Mouse (Mus musculus): ENCODE data around the gene Resp18. TPM values are rescaled to one million over a fixed set of nuclear protein-coding genes. Genes with fewer than 3 reads are reported as not detected.

The Resp18 gene
- total and polyA plus RNA-seq, 2 experiments from 2014 or later, result 332 to 409 TPM

- no peak for ATAC-seq (ENCODE audit: low FRiP score)
These were observed 52.7 kb downstream of the Resp18 start for GRCm38 (mm10) chr1:75225473-75225872.

GRCm38 (mm10) chr1:75223532-75223931 is 54.7 kb downstream of the Resp18 start:
- ATAC-seq (ENCODE audit: low FRiP score), result no peak
- 65% methylated on average over 6 of the region's 6 CpGs for WGBS
- TF ChIP-seq CTCF (IDR thresholded peaks at IDR 0.05), result no peak

More at GRCm38 (mm10) chr1:75225473-75225872, 52.7 kb downstream of the Resp18 start:
- no peak for DNase-seq (ENCODE audit: low spot score)
- Histone ChIP-seq H3K36me3 (ENCODE audit: insufficient read depth, low read length) (no peaks in the 10 kb centered on the region), H3K9me3 (ENCODE audit: low read length) (no peaks in the 10 kb centered on the region), H3K9ac (replicated peaks; ENCODE audit: low read length, poor library complexity, severe bottlenecking) (no peak overlapping the region), H3K4me3 (ENCODE audit: low read depth, low read length) (no peak overlapping the region), H3K4me1 (ENCODE audit: insufficient read depth, low read length) (no peaks in the 10 kb centered on the region), H3K27ac (ENCODE audit: low read depth, low read length) (no peak overlapping the region), H3K27me3 (ENCODE audit: insufficient read depth, low read length) (peaks cover 12% of the 10 kb centered on the region), H3K4me2 (ENCODE audit: low read depth, low read length, poor library complexity, severe bottlenecking) (no peak overlapping the region)
- WGBS, result 55% methylated on average over 3 of the region's 3 CpGs
- no peak for TF ChIP-seq CTCF (IDR thresholded peaks at IDR 0.05)

GRCm38 (mm10) chr1:75222926-75223325 is 55.3 kb downstream of the Resp18 start:
- 76% methylated on average over 6 of the region's 6 CpGs for WGBS
- H3K36me3 ChIP-seq (ENCODE audit: insufficient read depth, low read length), result no peaks in the 10 kb centered on the region
- 0 out of 2 replicates have a peak, but pooled peaks cover 4% of the 10 kb centered on the region for H3K4me1 ChIP-seq (ENCODE audit: insufficient read depth, low read length)
- H3K4me3 ChIP-seq (ENCODE audit: low read depth, low read length), result no peak overlapping the region
- DNase-seq (ENCODE audit: low spot score), result no peak
- H3K9ac ChIP-seq (replicated peaks; ENCODE audit: low read length, poor library complexity, severe bottlenecking), result no peak overlapping the region
- no peaks in the 10 kb centered on the region for H3K9me3 ChIP-seq (ENCODE audit: low read length)
- ATAC-seq (ENCODE audit: low FRiP score), result no peak
- H3K27ac ChIP-seq (ENCODE audit: low read depth, low read length), result no peak overlapping the region
- TF ChIP-seq CTCF (IDR thresholded peaks at IDR 0.05), result no peak
- no peak overlapping the region for H3K4me2 ChIP-seq (ENCODE audit: low read depth, low read length, poor library complexity, severe bottlenecking)
- H3K27me3 ChIP-seq (ENCODE audit: insufficient read depth, low read length), result peaks cover 12% of the 10 kb centered on the region

More at GRCm38 (mm10) chr1:75223532-75223931, 54.7 kb downstream of the Resp18 start:
- Histone ChIP-seq H3K27ac (ENCODE audit: low read depth, low read length) (no peak overlapping the region), H3K9me3 (ENCODE audit: low read length) (no peaks in the 10 kb centered on the region), H3K36me3 (ENCODE audit: insufficient read depth, low read length) (no peaks in the 10 kb centered on the region), H3K4me2 (ENCODE audit: low read depth, low read length, poor library complexity, severe bottlenecking) (no peak overlapping the region), H3K9ac (replicated peaks; ENCODE audit: low read length, poor library complexity, severe bottlenecking) (no peak overlapping the region), H3K27me3 (ENCODE audit: insufficient read depth, low read length) (peaks cover 12% of the 10 kb centered on the region), H3K4me1 (ENCODE audit: insufficient read depth, low read length) (0 out of 2 replicates have a peak, but pooled peaks cover 4% of the 10 kb centered on the region), H3K4me3 (ENCODE audit: low read depth, low read length) (no peak overlapping the region)
- no peak for DNase-seq (ENCODE audit: low spot score)

Other genes starting within 250 kb of the Resp18 start
- 1.8 and 2.4 TPM in 2 replicates for gene Nhej1, start 153.2 kb downstream of the Resp18 start, total RNA-seq (2014; rRNA removed)
- gene Nhej1, start 153.2 kb downstream of the Resp18 start, polyA plus RNA-seq (2015; fragmentation: Nextera tagmentation; extraction: Ambion mirVana), result 2.9 and 3.4 TPM in 2 replicates
- gene Slc23a3, start 144.5 kb downstream of the Resp18 start, total RNA-seq (2014; rRNA removed), result not detected in 2 replicates
- gene Slc23a3, start 144.5 kb downstream of the Resp18 start, polyA plus RNA-seq (2015; fragmentation: Nextera tagmentation; extraction: Ambion mirVana), result not detected in 2 replicates
- 50.5 and 51.4 TPM in 2 replicates for gene Cnppd1, start 135.7 kb downstream of the Resp18 start, total RNA-seq (2014; rRNA removed)
- 48.4 and 50.2 TPM in 2 replicates for gene Cnppd1, start 135.7 kb downstream of the Resp18 start, polyA plus RNA-seq (2015; fragmentation: Nextera tagmentation; extraction: Ambion mirVana)
- 220 and 228 TPM in 2 replicates for gene Retreg2, start 135.6 kb downstream of the Resp18 start, total RNA-seq (2014; rRNA removed)
- 145 TPM in 2 replicates for gene Retreg2, start 135.6 kb downstream of the Resp18 start, polyA plus RNA-seq (2015; fragmentation: Nextera tagmentation; extraction: Ambion mirVana)
- 28.5 and 38.4 TPM in 2 replicates for gene Zfand2b, start 109.8 kb downstream of the Resp18 start, total RNA-seq (2014; rRNA removed)
- gene Zfand2b, start 109.8 kb downstream of the Resp18 start, polyA plus RNA-seq (2015; fragmentation: Nextera tagmentation; extraction: Ambion mirVana), result 41.1 and 42.5 TPM in 2 replicates
- gene Abcb6, start 98.0 kb downstream of the Resp18 start, total RNA-seq (2014; rRNA removed), result 43.5 and 44.6 TPM in 2 replicates
- gene Abcb6, start 98.0 kb downstream of the Resp18 start, polyA plus RNA-seq (2015; fragmentation: Nextera tagmentation; extraction: Ambion mirVana), result 46.7 and 49.1 TPM in 2 replicates
- gene Ankzf1, start 86.3 kb downstream of the Resp18 start, total RNA-seq (2014; rRNA removed), result 20.1 and 27.7 TPM in 2 replicates
- 15.7 and 17.0 TPM in 2 replicates for gene Ankzf1, start 86.3 kb downstream of the Resp18 start, polyA plus RNA-seq (2015; fragmentation: Nextera tagmentation; extraction: Ambion mirVana)
- 97.0 and 135 TPM in 2 replicates for gene Atg9a, start 86.2 kb downstream of the Resp18 start, total RNA-seq (2014; rRNA removed)
- 71.8 and 75.6 TPM in 2 replicates for gene Atg9a, start 86.2 kb downstream of the Resp18 start, polyA plus RNA-seq (2015; fragmentation: Nextera tagmentation; extraction: Ambion mirVana)
- gene Glb1l, start 67.6 kb downstream of the Resp18 start, total RNA-seq (2014; rRNA removed), result 18.3 and 25.6 TPM in 2 replicates
- gene Glb1l, start 67.6 kb downstream of the Resp18 start, polyA plus RNA-seq (2015; fragmentation: Nextera tagmentation; extraction: Ambion mirVana), result 18.2 and 18.4 TPM in 2 replicates
- 98.8 and 130 TPM in 2 replicates for gene Stk16, start 67.6 kb downstream of the Resp18 start, total RNA-seq (2014; rRNA removed)
- 111 and 113 TPM in 2 replicates for gene Stk16, start 67.6 kb downstream of the Resp18 start, polyA plus RNA-seq (2015; fragmentation: Nextera tagmentation; extraction: Ambion mirVana)
- 99.2 and 165 TPM in 2 replicates for gene Tuba4a, start 58.5 kb downstream of the Resp18 start, total RNA-seq (2014; rRNA removed)
- gene Tuba4a, start 58.5 kb downstream of the Resp18 start, polyA plus RNA-seq (2015; fragmentation: Nextera tagmentation; extraction: Ambion mirVana), result 87.0 and 115 TPM in 2 replicates
- gene A630095N17Rik, start 46.3 kb downstream of the Resp18 start, total RNA-seq (2014; rRNA removed), result not detected in 2 replicates
- not detected in 2 replicates for gene A630095N17Rik, start 46.3 kb downstream of the Resp18 start, polyA plus RNA-seq (2015; fragmentation: Nextera tagmentation; extraction: Ambion mirVana)
- 43.6 and 46.7 TPM in 2 replicates for gene Dnajb2, start 42.0 kb downstream of the Resp18 start, total RNA-seq (2014; rRNA removed)
- gene Dnajb2, start 42.0 kb downstream of the Resp18 start, polyA plus RNA-seq (2015; fragmentation: Nextera tagmentation; extraction: Ambion mirVana), result 61.7 and 65.1 TPM in 2 replicates
- 116 and 127 TPM in 2 replicates for gene Ptprn, start 13.9 kb downstream of the Resp18 start, total RNA-seq (2014; rRNA removed)
- gene Ptprn, start 13.9 kb downstream of the Resp18 start, polyA plus RNA-seq (2015; fragmentation: Nextera tagmentation; extraction: Ambion mirVana), result 51.4 and 52.2 TPM in 2 replicates
- gene Dnpep, start 39.6 kb upstream of the Resp18 start, total RNA-seq (2014; rRNA removed), result 145 TPM in 2 replicates
- gene Dnpep, start 39.6 kb upstream of the Resp18 start, polyA plus RNA-seq (2015; fragmentation: Nextera tagmentation; extraction: Ambion mirVana), result 128 and 139 TPM in 2 replicates
- 1.9 and 2.6 TPM in 2 replicates for gene Des, start 81.9 kb upstream of the Resp18 start, total RNA-seq (2014; rRNA removed)
- gene Des, start 81.9 kb upstream of the Resp18 start, polyA plus RNA-seq (2015; fragmentation: Nextera tagmentation; extraction: Ambion mirVana), result 1.4 and 1.6 TPM in 2 replicates
- gene Speg, start 96.9 kb upstream of the Resp18 start, total RNA-seq (2014; rRNA removed), result 62.9 and 70.6 TPM in 2 replicates
- gene Speg, start 96.9 kb upstream of the Resp18 start, polyA plus RNA-seq (2015; fragmentation: Nextera tagmentation; extraction: Ambion mirVana), result 22.0 and 23.7 TPM in 2 replicates
- 77.1 and 94.9 TPM in 2 replicates for gene Gmppa, start 157.5 kb upstream of the Resp18 start, total RNA-seq (2014; rRNA removed)
- 67.4 and 76.1 TPM in 2 replicates for gene Gmppa, start 157.5 kb upstream of the Resp18 start, polyA plus RNA-seq (2015; fragmentation: Nextera tagmentation; extraction: Ambion mirVana)
- gene Asic4, start 172.0 kb upstream of the Resp18 start, total RNA-seq (2014; rRNA removed), result 180 and 188 TPM in 2 replicates
- 54.8 and 60.0 TPM in 2 replicates for gene Asic4, start 172.0 kb upstream of the Resp18 start, polyA plus RNA-seq (2015; fragmentation: Nextera tagmentation; extraction: Ambion mirVana)
- 125 and 132 TPM in 2 replicates for gene Chpf, start 200.9 kb upstream of the Resp18 start, total RNA-seq (2014; rRNA removed)
- 60.0 and 60.8 TPM in 2 replicates for gene Chpf, start 200.9 kb upstream of the Resp18 start, polyA plus RNA-seq (2015; fragmentation: Nextera tagmentation; extraction: Ambion mirVana)
- 52.4 and 57.8 TPM in 2 replicates for gene Tmem198, start 201.1 kb upstream of the Resp18 start, total RNA-seq (2014; rRNA removed)
- gene Tmem198, start 201.1 kb upstream of the Resp18 start, polyA plus RNA-seq (2015; fragmentation: Nextera tagmentation; extraction: Ambion mirVana), result 49.4 and 50.4 TPM in 2 replicates
- gene Obsl1, start 228.0 kb upstream of the Resp18 start, total RNA-seq (2014; rRNA removed), result 40.7 and 45.9 TPM in 2 replicates
- gene Obsl1, start 228.0 kb upstream of the Resp18 start, polyA plus RNA-seq (2015; fragmentation: Nextera tagmentation; extraction: Ambion mirVana), result 24.2 TPM in 2 replicates
- gene Inha, start 228.7 kb upstream of the Resp18 start, total RNA-seq (2014; rRNA removed), result 30.9 and 33.3 TPM in 2 replicates
- gene Inha, start 228.7 kb upstream of the Resp18 start, polyA plus RNA-seq (2015; fragmentation: Nextera tagmentation; extraction: Ambion mirVana), result 22.5 and 23.2 TPM in 2 replicates
- gene Stk11ip, start 243.1 kb upstream of the Resp18 start, total RNA-seq (2014; rRNA removed), result 28.8 and 32.7 TPM in 2 replicates
- 15.6 and 16.9 TPM in 2 replicates for gene Stk11ip, start 243.1 kb upstream of the Resp18 start, polyA plus RNA-seq (2015; fragmentation: Nextera tagmentation; extraction: Ambion mirVana)